Mouse (Mus musculus) spleen, adult 2 months (tissue): ENCODE results near the gene Psmb9.

Source experiments
- CTCF ChIP-seq: fragments of 200-500 bp; IDR thresholded peaks from 2 replicates; pipeline ENCODE4 v1.5.1; 2011; ENCODE audit warnings: mild to moderate bottlenecking, inconsistent platforms; ENCODE audit not compliant: insufficient read depth, insufficient read length, insufficient replicate concordance; ENCODE audit errors: extremely low read depth
- POLR2A ChIP-seq: fragments of 200-500 bp; IDR thresholded peaks from 2 replicates; pipeline ENCODE4 v1.6.1; 2011; ENCODE audit warnings: low read depth, low read length, inconsistent platforms

DNA sequence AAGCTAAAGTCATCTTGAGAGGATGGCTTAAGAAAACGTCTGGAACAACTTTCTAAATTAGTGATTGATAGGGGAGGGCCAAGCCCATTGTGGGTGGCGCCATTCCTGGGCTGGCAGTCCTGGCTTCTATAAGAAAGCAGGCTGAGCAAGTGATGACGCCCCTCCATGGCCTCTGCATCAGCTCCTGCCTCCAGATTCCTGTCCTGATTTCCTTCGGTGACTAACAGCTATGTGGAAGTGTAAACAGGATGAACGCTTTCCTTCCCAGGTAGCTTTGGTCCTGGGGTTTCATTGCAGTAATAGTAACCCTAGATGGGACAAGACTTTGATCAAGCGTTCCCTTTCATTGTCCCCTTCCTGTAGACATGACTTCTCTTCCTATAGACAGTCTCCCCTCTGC is 8.5 kb downstream of the Psmb9 start:
- no peak for TF ChIP-seq CTCF
- no peak for TF ChIP-seq POLR2A
